Mouse (Mus musculus) heart, embryonic 12.5 days (tissue): ENCODE data around the gene Podn. TPM values are rescaled to one million over a fixed set of nuclear protein-coding genes. Genes with fewer than 3 reads are reported as not detected.

ENCODE experiments used
- ATAC-seq: fragments of 200-750 bp; cut with Nextera tagmentation; 2 replicates; pipeline ENCODE4 v1.8.0; 2017; ENCODE audit warnings: moderate TSS enrichment, moderate library complexity; ENCODE audit not compliant: insufficient number of reproducible peaks, low FRiP score
- H3K27ac ChIP-seq: fragments of 300-500 bp; sonication (generic); 2 replicates; pipeline ENCODE4 v1.5.1; 2016; ENCODE audit warnings: mild to moderate bottlenecking, moderate library complexity; ENCODE audit not compliant: poor library complexity, severe bottlenecking
- H3K27me3 ChIP-seq: fragments of 300-500 bp; sonication (generic); replicated peaks from 2 replicates; pipeline ENCODE4 v1.6.1; 2016; ENCODE audit warnings: mild to moderate bottlenecking, moderate library complexity
- H3K36me3 ChIP-seq: fragments of 300-500 bp; sonication (generic); 2 replicates; pipeline ENCODE4 v1.6.1; 2016; ENCODE audit warnings: mild to moderate bottlenecking, moderate library complexity
- H3K4me1 ChIP-seq: fragments of 300-500 bp; sonication (generic); replicated peaks from 2 replicates; pipeline ENCODE4 v1.6.1; 2016; ENCODE audit warnings: mild to moderate bottlenecking
- H3K4me2 ChIP-seq: fragments of 300-500 bp; sonication (generic); 2 replicates; pipeline ENCODE4 v1.6.1; 2016; ENCODE audit warnings: mild to moderate bottlenecking, moderate library complexity
- H3K4me3 ChIP-seq: fragments of 300-500 bp; sonication (generic); 2 replicates; pipeline ENCODE4 v1.5.1; 2016; ENCODE audit warnings: mild to moderate bottlenecking
- H3K9ac ChIP-seq: fragments of 300-500 bp; sonication (generic); 2 replicates; pipeline ENCODE4 v1.6.1; 2016; ENCODE audit warnings: mild to moderate bottlenecking, moderate library complexity
- H3K9me3 ChIP-seq: fragments of 300-500 bp; sonication (generic); replicated peaks from 2 replicates; pipeline ENCODE4 v1.6.1; 2016; ENCODE audit warnings: mild to moderate bottlenecking, moderate library complexity
- WGBS: fragments of 180-500 bp; shearing (Covaris S2); methylation state at CpG from one replicate; pipeline ENCODE4 v1.1.7; 2016; 5-methylcytosine and 5-hydroxymethylcytosine counted together
- polyA plus RNA-seq: library from polyadenylated mRNA; unstranded; fragments of >200 nt; fragmentation: Nextera tagmentation; extraction: Ambion mirVana; gene quantifications from 2 replicates; pipeline ENCODE4 v1.2.1, GENCODE M21; 2016

Gene Podn
- polyA plus RNA-seq, 1 experiment from 2014 or later, result 0.55 TPM

DNA sequence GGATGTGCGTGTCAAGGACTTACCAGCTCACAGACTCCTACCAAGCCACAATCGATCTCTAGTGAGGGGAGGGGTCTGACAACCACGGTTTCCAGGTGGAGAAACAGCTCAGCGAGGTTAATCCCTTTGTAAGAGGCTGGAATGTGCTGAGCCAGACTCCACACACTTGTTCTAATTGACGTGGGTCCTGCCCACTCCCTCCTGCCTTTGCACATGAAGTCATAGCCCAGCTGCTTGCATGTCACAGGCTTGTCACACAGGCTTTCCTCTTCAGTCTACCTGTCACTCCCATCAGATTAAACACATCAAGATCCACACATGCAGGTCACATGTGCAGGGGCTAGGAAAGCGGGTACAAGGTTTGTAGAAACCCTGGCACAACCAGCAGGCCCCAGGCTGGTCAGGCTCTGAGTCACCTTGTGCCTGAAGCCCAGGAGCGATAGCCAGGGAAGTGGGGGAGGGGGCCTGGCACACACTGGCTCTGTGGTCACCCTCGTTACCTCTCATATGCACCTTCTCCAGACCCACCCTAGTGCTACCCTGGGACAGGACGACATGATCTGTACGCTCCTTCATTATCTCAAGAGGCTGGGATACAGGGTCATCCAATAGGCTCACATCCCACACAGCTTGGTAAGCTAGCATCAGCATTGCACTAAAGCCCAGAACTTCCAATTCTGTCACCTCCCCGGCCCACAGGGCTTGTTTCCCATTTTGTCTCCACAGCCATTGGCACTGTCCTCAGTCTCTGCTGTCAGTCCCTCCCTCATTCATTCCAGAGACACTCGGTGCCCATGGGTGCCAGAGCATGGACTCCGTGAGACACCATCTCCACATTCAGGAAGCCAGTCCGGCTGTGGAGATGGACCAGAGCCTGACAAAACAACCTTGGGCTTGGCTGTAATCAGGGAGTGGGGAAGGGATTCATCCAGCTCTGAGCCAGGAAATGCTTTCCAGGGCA, 77.0 kb downstream of the Podn start:
- Histone ChIP-seq H3K36me3 (no peaks in the 10 kb centered on the region), H3K27ac (no peak overlapping the region), H3K9ac (no peak overlapping the region), H3K4me2 (no peak overlapping the region), H3K27me3 (no peaks in the 10 kb centered on the region; the same call in 1 of the 2 replicates), H3K9me3 (peaks cover 8% of the 10 kb centered on the region; the same call in 1 of the 2 replicates), H3K4me1 (peaks cover 32% of the 10 kb centered on the region), H3K4me3 (no peak overlapping the region)
- no peak for ATAC-seq
- WGBS, result 43% methylated on average over 14 of the region's 14 CpGs

DNA sequence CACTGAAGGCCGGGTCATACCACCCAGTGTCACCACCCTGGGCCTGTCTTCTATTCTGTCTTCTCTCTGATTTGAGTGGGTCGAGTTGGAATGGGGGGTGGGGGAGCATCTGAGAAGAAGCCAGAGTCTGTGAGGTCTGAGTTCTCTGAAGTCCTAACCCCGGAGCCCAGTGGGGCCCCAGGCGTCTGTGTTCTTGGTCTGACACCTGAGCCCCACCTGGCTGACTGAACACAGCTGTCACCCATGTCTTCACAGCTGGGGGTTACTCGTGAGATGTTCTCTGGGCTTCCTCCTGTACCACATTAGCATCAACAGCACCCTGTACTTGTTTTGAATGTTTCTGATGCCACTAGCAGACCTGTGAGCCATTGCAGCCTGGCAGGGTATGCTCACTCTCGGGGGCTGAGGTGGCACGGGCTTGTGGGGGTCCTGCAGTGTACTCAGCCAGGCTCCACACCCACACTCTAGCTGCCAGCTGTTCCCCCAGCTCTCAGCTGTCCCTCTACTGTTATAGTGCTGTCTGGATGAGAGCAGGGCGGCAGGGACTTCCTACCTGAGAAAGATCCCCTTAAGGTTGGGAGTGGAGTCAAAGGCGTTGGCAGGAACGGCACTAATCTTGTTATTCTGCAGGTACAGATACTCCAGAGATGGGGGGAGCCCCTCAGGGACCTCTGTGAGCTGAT, 77.9 kb downstream of the Podn start:
- Histone ChIP-seq H3K9ac (no peak overlapping the region), H3K4me3 (no peak overlapping the region), H3K9me3 (peaks cover 8% of the 10 kb centered on the region; the same call in 1 of the 2 replicates), H3K4me1 (peaks cover 29% of the 10 kb centered on the region), H3K27ac (no peak overlapping the region), H3K4me2 (no peak overlapping the region), H3K36me3 (no peaks in the 10 kb centered on the region), H3K27me3 (no peaks in the 10 kb centered on the region; the same call in 1 of the 2 replicates)
- WGBS, result 45% methylated on average over 10 of the region's 10 CpGs
- ATAC-seq, result no peak

DNA sequence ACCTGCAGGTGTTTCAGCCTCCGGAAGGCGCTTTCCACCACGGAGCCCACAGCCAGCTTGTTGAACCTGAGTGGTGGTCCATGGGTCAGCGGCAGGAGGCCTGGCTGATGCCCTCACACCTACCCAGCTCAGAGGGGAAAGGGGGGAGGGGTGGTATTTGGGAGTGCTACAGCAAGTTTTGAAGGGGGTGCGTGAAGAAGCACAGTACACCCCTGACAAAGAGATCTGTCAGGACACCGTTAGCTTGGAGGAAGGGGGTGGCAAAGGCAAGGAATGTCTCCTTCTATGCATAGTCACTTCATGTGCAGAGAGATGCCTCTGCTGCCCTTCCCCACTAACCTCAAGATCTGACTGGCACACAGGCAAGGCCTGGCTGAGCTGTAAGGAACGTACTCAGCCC, 78.4 kb downstream of the Podn start:
- H3K27ac ChIP-seq, result no peak overlapping the region
- 78% methylated on average over 7 of the region's 7 CpGs for WGBS
- H3K4me3 ChIP-seq, result no peak overlapping the region
- H3K9ac ChIP-seq, result no peak overlapping the region
- no peaks in the 10 kb centered on the region; the same call in 1 of the 2 replicates for H3K27me3 ChIP-seq
- no peak overlapping the region for H3K4me2 ChIP-seq
- peaks cover 8% of the 10 kb centered on the region; the same call in 1 of the 2 replicates for H3K9me3 ChIP-seq
- ATAC-seq, result no peak
- H3K36me3 ChIP-seq, result no peaks in the 10 kb centered on the region
- H3K4me1 ChIP-seq, result peaks cover 29% of the 10 kb centered on the region

DNA sequence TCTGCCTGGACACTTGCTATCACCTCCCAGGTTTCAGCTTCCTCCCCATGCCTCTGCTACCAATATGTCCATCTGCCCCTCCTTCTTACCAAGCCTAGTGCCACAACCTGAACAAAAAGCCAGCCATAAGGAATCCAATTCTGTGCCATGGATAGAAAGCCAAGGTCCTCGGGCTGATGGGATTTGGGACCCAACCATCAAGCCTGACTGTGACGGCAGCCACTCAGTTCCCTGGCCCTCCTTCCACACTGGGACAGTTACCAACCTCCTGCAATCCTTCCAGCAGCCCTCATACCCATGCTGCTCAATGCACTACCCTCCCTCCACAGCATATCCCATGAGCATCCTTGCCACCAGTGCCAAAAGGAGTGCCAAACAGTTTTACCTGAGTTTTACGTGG, 79.9 kb downstream of the Podn start:
- Histone ChIP-seq H3K36me3 (no peaks in the 10 kb centered on the region), H3K4me2 (no peak overlapping the region), H3K27ac (no peak overlapping the region), H3K9me3 (peaks cover 8% of the 10 kb centered on the region; the same call in 1 of the 2 replicates), H3K4me1 (peaks cover 29% of the 10 kb centered on the region), H3K9ac (no peak overlapping the region), H3K4me3 (no peak overlapping the region), H3K27me3 (peaks cover 2% of the 10 kb centered on the region; the same call in 1 of the 2 replicates)
- 90% methylated on average over 3 of the region's 3 CpGs for WGBS
- no peak for ATAC-seq

DNA sequence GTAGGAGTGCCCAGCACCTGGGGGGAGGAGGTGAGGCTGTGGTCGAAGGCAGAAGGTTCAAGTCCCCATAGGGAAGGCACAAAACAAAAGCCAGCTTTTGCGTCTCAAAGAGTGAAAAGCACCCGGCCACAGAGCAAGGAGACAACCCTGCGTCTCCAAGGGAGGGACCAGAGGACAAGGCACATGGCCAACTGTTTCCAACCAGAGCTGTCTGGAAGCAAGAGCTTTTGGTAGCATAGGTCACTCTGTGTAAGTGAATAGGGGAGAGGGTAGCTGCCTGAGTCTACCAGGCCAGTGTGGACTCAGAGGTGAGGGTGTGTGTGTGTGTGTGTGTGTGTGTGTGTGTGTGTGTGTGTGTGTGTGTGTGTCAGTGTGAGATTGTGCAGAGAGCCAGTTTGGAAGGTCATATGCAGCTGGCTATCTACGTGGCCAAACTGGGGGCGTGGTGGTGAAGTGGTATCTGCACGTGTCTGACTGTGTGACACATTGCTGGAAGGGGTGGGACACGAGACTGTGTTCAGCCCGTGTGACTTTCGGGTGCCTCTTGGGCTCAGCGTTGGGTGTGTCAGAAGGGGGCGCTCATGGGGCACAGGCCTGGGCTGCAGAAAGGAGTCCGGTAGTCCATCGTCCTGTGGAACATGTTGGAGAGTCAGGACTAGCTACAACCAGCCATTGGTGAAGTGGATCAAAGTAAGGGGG, 81.0 kb downstream of the Podn start:
- peaks cover 6% of the 10 kb centered on the region; the same call in 1 of the 2 replicates for H3K27me3 ChIP-seq
- 0 out of 2 replicates have a peak, but pooled peaks cover under 1% of the 10 kb centered on the region for H3K9me3 ChIP-seq
- H3K27ac ChIP-seq, result no peak overlapping the region
- H3K36me3 ChIP-seq, result no peaks in the 10 kb centered on the region
- peak; percentile 60 for ATAC-seq
- peaks cover 29% of the 10 kb centered on the region for H3K4me1 ChIP-seq
- 54% methylated on average over 14 of the region's 14 CpGs for WGBS
- no peak overlapping the region for H3K4me2 ChIP-seq
- H3K4me3 ChIP-seq, result no peak overlapping the region
- H3K9ac ChIP-seq, result 0 out of 2 replicates have a peak overlapping the region, but pooled peaks have one; percentile 10

DNA sequence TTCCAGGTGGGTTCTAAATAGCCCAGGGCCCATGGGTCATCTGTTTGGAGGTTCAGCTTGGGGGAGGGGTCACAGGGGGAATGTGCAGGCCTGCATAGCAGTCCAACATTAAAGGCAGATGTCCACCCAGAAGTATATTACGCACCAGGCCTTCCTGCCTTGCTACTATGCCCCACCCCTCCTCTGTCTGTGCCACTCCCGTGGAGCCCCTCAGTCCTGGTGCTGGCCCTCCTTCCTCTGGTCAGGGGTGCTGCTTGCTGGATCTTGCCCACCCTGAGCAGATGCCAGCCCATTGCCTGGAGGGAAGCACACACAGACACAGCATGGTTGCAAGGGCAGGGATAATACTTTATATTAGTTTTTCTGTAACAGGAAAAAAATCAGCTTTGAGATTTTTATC, 81.8 kb downstream of the Podn start:
- Histone ChIP-seq H3K9ac (no peak overlapping the region), H3K4me3 (no peak overlapping the region), H3K27ac (no peak overlapping the region), H3K4me1 (peaks cover 27% of the 10 kb centered on the region), H3K36me3 (no peaks in the 10 kb centered on the region), H3K27me3 (peaks cover 8% of the 10 kb centered on the region; the same call in 1 of the 2 replicates), H3K9me3 (no peaks in the 10 kb centered on the region), H3K4me2 (no peak overlapping the region)
- no peak for ATAC-seq
- WGBS, result 76% methylated on average over 2 of the region's 2 CpGs

DNA sequence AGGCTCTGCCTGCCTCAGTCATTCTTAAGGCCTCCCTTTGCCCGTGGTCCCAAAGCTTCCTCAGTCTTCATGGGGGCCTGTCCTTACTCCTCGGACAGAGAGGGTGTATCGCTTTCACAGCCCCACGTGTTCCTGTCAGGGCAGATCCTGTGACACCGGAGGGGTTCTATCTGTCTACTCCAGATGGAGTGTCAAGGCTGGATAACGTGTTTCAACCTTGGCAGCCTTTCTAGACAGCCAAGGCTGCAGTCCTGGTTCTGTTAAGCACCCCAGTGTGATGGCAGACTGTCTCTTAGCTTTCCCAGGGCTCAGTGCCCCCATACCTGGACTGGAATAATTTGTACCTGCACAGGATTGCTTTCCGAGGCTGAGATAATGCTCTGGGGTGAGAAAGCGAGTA, 87.7 kb downstream of the Podn start:
- 64% methylated on average over 8 of the region's 8 CpGs for WGBS

DNA sequence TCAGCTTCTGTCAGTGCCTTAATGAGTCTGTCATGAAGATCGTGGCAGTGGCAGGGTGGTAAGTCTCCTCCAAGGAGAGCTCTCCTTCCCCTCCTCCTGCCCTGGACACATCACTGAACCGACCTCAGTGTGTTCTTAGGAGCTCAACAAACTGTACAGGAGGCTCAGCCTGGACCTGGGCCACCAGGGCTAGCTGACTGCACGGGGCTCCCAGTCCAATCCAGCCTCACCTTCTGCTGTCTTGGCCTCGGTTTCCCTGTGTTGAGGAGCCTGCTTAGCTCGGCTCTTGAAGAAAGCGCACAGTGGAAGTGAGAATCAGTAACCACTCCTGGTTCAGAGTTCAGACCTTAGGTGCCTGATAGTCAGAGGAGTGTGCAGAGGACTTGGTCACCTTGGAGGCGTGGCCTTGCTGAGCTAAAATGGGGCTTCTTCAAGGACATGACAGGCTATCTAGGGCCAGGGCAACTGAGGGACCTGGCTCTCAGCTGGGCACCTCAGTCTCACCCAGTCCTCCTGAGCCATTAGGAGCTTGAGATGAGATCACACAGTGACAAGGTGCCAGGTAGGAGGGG, 88.6 kb downstream of the Podn start:
- Histone ChIP-seq H3K9ac (no peak overlapping the region), H3K27ac (no peak overlapping the region), H3K4me2 (no peak overlapping the region), H3K9me3 (no peaks in the 10 kb centered on the region), H3K4me1 (no peaks in the 10 kb centered on the region), H3K4me3 (no peak overlapping the region), H3K27me3 (peaks cover 30% of the 10 kb centered on the region), H3K36me3 (no peaks in the 10 kb centered on the region)
- WGBS, result 70% methylated on average over 7 of the region's 7 CpGs
- no peak for ATAC-seq

More for the DNA sequence above, 87.7 kb downstream of the Podn start:
- Histone ChIP-seq H3K27ac (no peak overlapping the region), H3K4me1 (no peaks in the 10 kb centered on the region), H3K27me3 (peaks cover 30% of the 10 kb centered on the region), H3K4me2 (no peak overlapping the region), H3K9me3 (no peaks in the 10 kb centered on the region), H3K36me3 (no peaks in the 10 kb centered on the region), H3K4me3 (no peak overlapping the region), H3K9ac (no peak overlapping the region)
- no peak for ATAC-seq

DNA sequence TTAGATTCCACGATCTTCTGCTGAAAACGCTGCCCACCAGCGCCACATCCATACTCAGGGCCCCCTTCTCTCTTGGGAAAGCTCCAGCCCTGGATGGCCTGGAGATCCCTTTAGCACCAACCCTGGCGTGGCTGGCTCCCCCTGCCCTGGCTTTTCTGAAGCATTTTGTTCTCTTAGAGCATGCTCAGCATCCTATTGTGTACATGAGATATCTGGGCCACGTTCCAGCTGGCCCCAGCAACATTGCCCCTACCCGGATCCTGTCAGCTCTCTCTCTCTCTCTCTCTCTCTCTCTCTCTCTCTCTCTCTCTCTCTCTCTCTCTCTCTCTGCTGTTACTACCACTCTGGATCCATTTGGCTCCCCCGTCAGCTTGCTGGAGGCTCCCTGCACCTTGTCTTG, 90.9 kb downstream of the Podn start:
- 62% methylated on average over 7 of the region's 7 CpGs for WGBS
- no peak overlapping the region for H3K4me2 ChIP-seq
- H3K27me3 ChIP-seq, result peaks cover 25% of the 10 kb centered on the region; the same call in 1 of the 2 replicates
- H3K27ac ChIP-seq, result no peak overlapping the region
- H3K4me1 ChIP-seq, result no peaks in the 10 kb centered on the region
- H3K9ac ChIP-seq, result no peak overlapping the region
- H3K36me3 ChIP-seq, result no peaks in the 10 kb centered on the region
- no peak overlapping the region for H3K4me3 ChIP-seq
- H3K9me3 ChIP-seq, result no peaks in the 10 kb centered on the region
- ATAC-seq, result no peak

DNA sequence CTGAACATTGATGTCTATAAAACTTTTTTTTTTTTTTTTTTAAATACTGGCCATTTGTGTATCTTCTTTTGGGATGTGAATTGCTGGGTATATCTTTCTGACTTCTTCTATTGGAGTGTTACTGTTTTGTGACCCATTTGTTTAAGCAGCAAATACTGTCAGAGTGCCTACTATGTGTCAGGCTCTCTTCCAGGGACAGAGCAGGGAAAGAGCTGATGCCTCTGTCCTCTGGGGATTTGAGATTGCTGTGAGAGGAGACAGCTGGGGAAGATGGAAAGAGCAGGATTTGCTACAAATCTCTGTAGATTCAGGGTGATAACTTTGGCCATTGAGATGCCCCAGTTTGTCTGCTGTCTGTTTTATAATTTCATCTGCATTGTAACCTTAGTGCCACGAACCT, 96.9 kb downstream of the Podn start:
- Histone ChIP-seq H3K9ac (no peak overlapping the region), H3K4me2 (0 out of 2 replicates have a peak overlapping the region, but pooled peaks have one; percentile 4)
- WGBS, result 82% methylated on average over 1 of the region's 1 CpGs

More for the DNA sequence above, 96.9 kb downstream of the Podn start:
- Histone ChIP-seq H3K36me3 (no peaks in the 10 kb centered on the region), H3K27me3 (0 out of 2 replicates have a peak, but pooled peaks cover 4% of the 10 kb centered on the region), H3K27ac (no peak overlapping the region), H3K4me1 (0 out of 2 replicates have a peak, but pooled peaks cover 6% of the 10 kb centered on the region), H3K4me3 (no peak overlapping the region), H3K9me3 (peaks cover 4% of the 10 kb centered on the region; the same call in 1 of the 2 replicates)
- no peak for ATAC-seq
